Mouse (Mus musculus) heart, embryonic 16.5 days (tissue): ENCODE measurements around the gene Cmtm8. TPM values are rescaled to one million over a fixed set of nuclear protein-coding genes. Genes with fewer than 3 reads are reported as not detected.

Experiments
- ATAC-seq: fragments of 200-750 bp; cut with Nextera tagmentation; replicated peaks from 2 replicates; pipeline ENCODE4 v1.8.0; 2017; ENCODE audit warnings: moderate number of reproducible peaks; ENCODE audit not compliant: insufficient read depth, low FRiP score; ENCODE audit errors: extremely low read depth
- H3K27ac ChIP-seq: fragments of 300-500 bp; sonication (generic); 2 replicates; pipeline ENCODE4 v1.5.1; 2014; ENCODE audit warnings: mild to moderate bottlenecking, low read length, control low read depth, moderate library complexity
- H3K27me3 ChIP-seq: fragments of 300-500 bp; sonication (generic); 2 replicates; pipeline ENCODE4 v1.6.1; 2014; ENCODE audit warnings: low read length, mixed read lengths; ENCODE audit not compliant: control insufficient read depth, insufficient read depth
- H3K36me3 ChIP-seq: fragments of 300-500 bp; sonication (generic); 2 replicates; pipeline ENCODE4 v1.6.1; 2014; ENCODE audit not compliant: control insufficient read depth, insufficient read depth
- H3K4me1 ChIP-seq: fragments of 300-500 bp; sonication (generic); 2 replicates; pipeline ENCODE4 v1.6.1; 2014; ENCODE audit warnings: low read length, mixed read lengths; ENCODE audit not compliant: control insufficient read depth, insufficient read depth
- H3K4me2 ChIP-seq: fragments of 300-500 bp; sonication (generic); 2 replicates; pipeline ENCODE4 v1.6.1; 2014; ENCODE audit warnings: low read depth, mild to moderate bottlenecking, control low read depth, low read length
- H3K4me3 ChIP-seq: fragments of 300-500 bp; sonication (generic); 2 replicates; pipeline ENCODE4 v1.5.1; 2014; ENCODE audit warnings: mild to moderate bottlenecking, control low read depth, low read length
- H3K9ac ChIP-seq: fragments of 300-500 bp; sonication (generic); 2 replicates; pipeline ENCODE4 v1.6.1; 2014; ENCODE audit warnings: low read length, control low read depth
- H3K9me3 ChIP-seq: fragments of 300-500 bp; sonication (generic); replicated peaks from 2 replicates; pipeline ENCODE4 v1.6.1; 2016; ENCODE audit warnings: low read length; ENCODE audit not compliant: control insufficient read depth
- WGBS: fragments of 180-500 bp; shearing (Covaris S2); extraction: QIAGEN DNeasy Blood & Tissue Kit; methylation state at CpG from one replicate; pipeline ENCODE4 v1.1.7; 2014; 5-methylcytosine and 5-hydroxymethylcytosine counted together
- polyA plus RNA-seq: library from polyadenylated mRNA; unstranded; fragments of >200 nt; fragmentation: Nextera tagmentation; extraction: Ambion mirVana; gene quantifications from 2 replicates; pipeline ENCODE4 v1.2.1, GENCODE M21; 2015

Cmtm8 gene
- polyA plus RNA-seq, 1 experiment from 2014 or later = 16.0 TPM

DNA sequence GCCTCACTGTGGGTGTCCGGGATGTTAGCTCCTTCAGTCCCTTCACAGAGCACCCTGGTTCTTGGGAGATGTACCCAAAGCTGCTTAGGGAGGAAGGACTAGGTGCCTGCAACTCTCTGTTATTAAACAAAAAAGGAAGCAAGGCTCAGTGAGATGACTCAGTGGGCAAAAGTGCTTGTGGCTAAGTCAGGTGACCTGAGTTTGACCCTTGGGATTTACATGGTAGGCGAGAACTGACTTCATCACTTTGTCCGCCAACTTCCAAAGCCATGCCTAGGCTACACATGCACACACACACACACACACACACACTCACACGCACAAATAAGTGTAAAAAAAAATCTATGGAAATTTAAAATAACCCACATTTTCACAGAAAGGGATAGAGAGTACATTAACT lies 32.0 kb downstream of the Cmtm8 start:
- H3K27ac ChIP-seq = no peak overlapping the region
- H3K4me2 ChIP-seq = no peak overlapping the region
- H3K9ac ChIP-seq = no peak overlapping the region
- no peak for ATAC-seq
- no peaks in the 10 kb centered on the region for H3K9me3 ChIP-seq
- H3K4me1 ChIP-seq = peaks cover 7% of the 10 kb centered on the region
- 85% methylated on average over 4 of the region's 4 CpGs for WGBS
- no peaks in the 10 kb centered on the region for H3K27me3 ChIP-seq
- H3K36me3 ChIP-seq = no peaks in the 10 kb centered on the region
- H3K4me3 ChIP-seq = no peak overlapping the region

DNA sequence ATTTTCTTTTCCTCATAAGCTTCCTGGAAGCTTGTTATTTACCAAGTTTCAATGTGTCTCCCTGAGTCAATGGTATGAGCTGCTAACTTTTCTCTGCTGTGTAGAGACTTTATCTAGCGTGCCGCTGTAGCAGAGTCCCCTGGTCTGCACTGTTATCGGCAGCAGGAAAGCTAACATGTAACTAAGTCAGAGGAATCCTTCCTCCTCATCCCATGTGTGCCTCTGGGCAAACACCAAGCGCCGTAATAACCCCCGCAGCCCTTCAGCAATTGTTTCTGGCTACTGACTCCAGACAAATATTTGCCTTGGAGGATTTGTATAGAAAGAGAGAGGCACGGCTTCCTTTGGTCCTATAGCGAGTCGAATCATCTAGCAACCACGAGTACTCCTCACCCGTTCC lies 33.1 kb downstream of the Cmtm8 start:
- ATAC-seq = no peak
- Histone ChIP-seq H3K4me1 (peaks cover 8% of the 10 kb centered on the region), H3K9ac (no peak overlapping the region), H3K4me3 (no peak overlapping the region), H3K4me2 (no peak overlapping the region), H3K9me3 (no peaks in the 10 kb centered on the region), H3K27ac (no peak overlapping the region), H3K27me3 (no peaks in the 10 kb centered on the region), H3K36me3 (no peaks in the 10 kb centered on the region)
- 64% methylated on average over 11 of the region's 11 CpGs for WGBS

DNA sequence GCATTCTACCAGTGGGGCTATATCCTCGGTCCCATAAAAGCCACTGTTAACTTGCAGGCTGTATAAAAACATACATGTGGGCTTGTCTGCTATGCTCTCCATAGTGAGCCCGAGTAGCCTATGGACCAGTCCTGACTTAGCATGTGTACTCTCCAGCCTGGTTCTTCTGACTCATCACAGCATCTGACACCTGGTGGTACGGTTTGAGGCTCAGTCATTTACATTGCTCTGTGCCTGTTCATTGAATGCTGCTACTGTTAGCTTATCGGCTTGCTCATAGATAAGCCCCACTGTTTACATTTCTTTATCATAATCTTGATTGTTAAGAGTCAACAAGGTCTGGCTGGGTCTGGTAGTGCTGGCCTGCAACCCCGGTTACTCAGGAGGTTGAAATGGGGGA lies 35.3 kb downstream of the Cmtm8 start:
- Histone ChIP-seq H3K27me3 (no peaks in the 10 kb centered on the region), H3K9me3 (no peaks in the 10 kb centered on the region), H3K27ac (no peak overlapping the region), H3K4me1 (peaks cover 15% of the 10 kb centered on the region), H3K9ac (no peak overlapping the region), H3K4me3 (no peak overlapping the region), H3K4me2 (no peak overlapping the region), H3K36me3 (no peaks in the 10 kb centered on the region)
- WGBS = 50% methylated on average over 5 of the region's 5 CpGs
- ATAC-seq = no peak

DNA sequence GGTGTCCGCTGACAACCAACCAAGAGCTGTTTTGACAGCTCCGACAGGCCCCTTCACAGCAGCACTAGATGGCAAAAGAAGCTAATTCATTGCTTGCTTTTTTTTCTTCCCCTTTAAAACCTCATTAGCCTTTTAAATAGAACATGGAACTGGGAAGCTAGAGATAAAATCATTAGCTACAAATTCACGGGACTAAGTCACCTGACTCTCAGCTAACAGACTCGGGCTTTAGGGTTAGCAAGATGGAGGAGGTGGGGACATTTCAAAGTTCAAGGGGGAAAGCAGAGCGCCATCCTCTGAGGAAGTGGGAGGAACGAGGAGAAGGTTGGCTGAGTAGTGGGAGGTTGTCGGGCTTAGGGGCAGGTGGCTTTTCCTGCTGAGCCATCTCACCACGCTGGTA lies 36.7 kb downstream of the Cmtm8 start:
- Histone ChIP-seq H3K4me1 (peaks cover 15% of the 10 kb centered on the region), H3K27ac (no peak overlapping the region), H3K27me3 (no peaks in the 10 kb centered on the region), H3K9ac (no peak overlapping the region), H3K4me2 (no peak overlapping the region), H3K9me3 (no peaks in the 10 kb centered on the region), H3K4me3 (no peak overlapping the region), H3K36me3 (no peaks in the 10 kb centered on the region)
- 50% methylated on average over 8 of the region's 8 CpGs for WGBS
- no peak for ATAC-seq

DNA sequence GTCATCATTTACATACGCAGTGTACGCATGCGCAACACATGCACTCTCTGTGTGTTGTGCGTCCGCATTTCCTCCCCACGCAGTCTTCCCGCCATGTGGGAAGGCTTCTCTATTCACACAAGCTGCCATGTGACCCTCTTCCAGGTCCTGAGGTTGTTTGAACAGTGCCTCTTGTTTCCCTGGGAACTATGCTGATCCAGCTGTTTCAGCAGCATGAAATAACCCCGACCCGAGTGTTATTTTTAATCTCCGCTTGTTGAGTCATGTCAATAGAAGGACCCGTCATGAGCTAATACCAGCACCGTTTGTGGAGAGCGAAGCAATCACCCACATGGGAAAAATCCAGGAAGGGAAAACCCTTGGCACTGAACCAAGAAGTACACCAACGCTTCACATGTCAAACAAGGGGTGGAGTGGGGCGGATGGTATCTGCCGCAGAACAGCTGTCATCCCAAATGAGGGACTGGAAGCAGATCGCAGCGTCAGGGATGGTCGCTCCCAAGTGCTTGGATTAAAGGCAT lies 38.7 kb downstream of the Cmtm8 start:
- H3K4me2 ChIP-seq = peak overlapping the region; percentile 54
- ATAC-seq = peak; percentile 75
- no peak overlapping the region for H3K4me3 ChIP-seq
- peak overlapping the region; percentile 24 for H3K27ac ChIP-seq
- H3K9me3 ChIP-seq = no peaks in the 10 kb centered on the region
- H3K4me1 ChIP-seq = peaks cover 17% of the 10 kb centered on the region
- no peaks in the 10 kb centered on the region for H3K36me3 ChIP-seq
- WGBS = 28% methylated on average over 19 of the region's 19 CpGs
- H3K27me3 ChIP-seq = no peaks in the 10 kb centered on the region
- no peak overlapping the region for H3K9ac ChIP-seq

DNA sequence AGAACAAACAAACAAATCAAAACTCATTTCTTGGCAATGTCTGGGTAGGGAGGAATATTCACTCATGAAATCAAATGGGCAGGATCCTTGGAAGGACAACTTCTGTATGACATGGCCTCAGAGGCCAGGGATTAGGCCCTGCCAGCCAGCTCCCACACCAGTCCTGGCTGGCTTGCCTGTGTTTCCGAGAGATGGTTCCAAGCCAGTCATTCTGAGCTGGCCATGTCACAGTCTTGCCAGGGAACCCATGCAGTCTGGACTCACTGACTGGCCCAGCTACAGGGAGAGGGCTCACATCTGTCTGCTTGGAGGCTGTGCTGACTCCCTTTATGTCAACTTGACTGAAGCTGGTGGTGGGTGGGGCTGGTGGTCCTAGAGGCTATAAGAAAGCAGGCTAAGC lies 41.8 kb downstream of the Cmtm8 start:
- Histone ChIP-seq H3K4me1 (peaks cover 12% of the 10 kb centered on the region), H3K4me2 (no peak overlapping the region), H3K27ac (no peak overlapping the region), H3K36me3 (no peaks in the 10 kb centered on the region), H3K9ac (no peak overlapping the region), H3K4me3 (no peak overlapping the region), H3K27me3 (no peaks in the 10 kb centered on the region), H3K9me3 (no peaks in the 10 kb centered on the region)
- 86% methylated on average over 1 of the region's 1 CpGs for WGBS
- ATAC-seq = no peak

DNA sequence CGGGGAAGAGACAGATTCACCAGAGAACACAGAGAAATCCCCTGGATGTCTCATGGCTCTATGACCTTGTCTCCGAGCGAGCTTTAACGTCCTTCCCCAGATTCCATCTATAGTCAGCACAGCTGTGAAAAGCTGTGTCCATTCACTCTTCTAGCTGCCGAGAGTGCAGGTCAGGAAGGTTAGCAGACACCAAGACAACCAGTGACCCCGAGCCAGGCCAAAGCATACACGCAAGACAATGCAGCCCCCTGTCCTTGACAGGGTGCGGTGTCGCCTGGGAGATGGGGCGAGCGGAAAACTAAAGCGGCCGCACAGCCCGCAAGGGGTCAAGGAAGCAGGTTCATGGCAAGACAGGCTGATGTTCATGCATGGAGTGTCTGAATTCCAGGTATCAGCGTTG lies 42.7 kb downstream of the Cmtm8 start:
- no peak for ATAC-seq
- H3K36me3 ChIP-seq = no peaks in the 10 kb centered on the region
- H3K27ac ChIP-seq = no peak overlapping the region
- peaks cover 9% of the 10 kb centered on the region for H3K4me1 ChIP-seq
- no peak overlapping the region for H3K4me2 ChIP-seq
- WGBS = 54% methylated on average over 15 of the region's 15 CpGs
- no peaks in the 10 kb centered on the region for H3K27me3 ChIP-seq
- H3K9me3 ChIP-seq = no peaks in the 10 kb centered on the region
- H3K4me3 ChIP-seq = no peak overlapping the region
- H3K9ac ChIP-seq = no peak overlapping the region

DNA sequence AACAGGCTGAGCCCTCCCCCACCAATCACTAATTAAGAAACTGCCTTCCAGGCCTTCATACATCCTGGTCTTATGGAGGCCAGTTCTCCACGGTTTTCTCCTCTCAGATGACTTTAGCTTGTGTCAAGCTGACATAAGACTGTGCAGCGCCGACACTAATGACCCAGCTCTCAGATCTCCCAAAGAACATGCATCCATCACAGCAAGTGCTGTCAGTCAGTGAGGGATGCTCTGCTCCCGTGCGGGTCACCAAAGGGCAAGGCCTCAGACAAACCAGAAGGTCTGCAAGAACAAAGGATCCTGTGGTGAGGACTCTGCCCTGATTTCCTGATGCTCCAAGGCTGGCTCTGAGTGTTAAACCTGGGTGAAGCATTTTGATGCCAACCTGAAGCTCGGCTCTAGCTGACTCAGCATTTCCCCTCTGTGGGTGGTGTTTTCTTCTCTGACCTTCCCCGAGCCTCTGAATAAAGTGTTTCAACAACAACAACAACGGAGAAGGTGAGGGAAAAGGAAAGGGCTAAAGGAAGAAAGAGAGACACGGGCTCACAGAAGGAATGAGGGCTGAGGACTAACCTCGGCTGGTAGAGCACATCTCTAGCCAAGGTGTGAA lies 44.4 kb downstream of the Cmtm8 start:
- WGBS = 58% methylated on average over 10 of the region's 10 CpGs
- Histone ChIP-seq H3K36me3 (no peaks in the 10 kb centered on the region), H3K4me3 (no peak overlapping the region), H3K9ac (no peak overlapping the region), H3K9me3 (no peaks in the 10 kb centered on the region), H3K27ac (no peak overlapping the region), H3K27me3 (no peaks in the 10 kb centered on the region), H3K4me1 (peaks cover 3% of the 10 kb centered on the region), H3K4me2 (no peak overlapping the region)
- ATAC-seq = no peak

DNA sequence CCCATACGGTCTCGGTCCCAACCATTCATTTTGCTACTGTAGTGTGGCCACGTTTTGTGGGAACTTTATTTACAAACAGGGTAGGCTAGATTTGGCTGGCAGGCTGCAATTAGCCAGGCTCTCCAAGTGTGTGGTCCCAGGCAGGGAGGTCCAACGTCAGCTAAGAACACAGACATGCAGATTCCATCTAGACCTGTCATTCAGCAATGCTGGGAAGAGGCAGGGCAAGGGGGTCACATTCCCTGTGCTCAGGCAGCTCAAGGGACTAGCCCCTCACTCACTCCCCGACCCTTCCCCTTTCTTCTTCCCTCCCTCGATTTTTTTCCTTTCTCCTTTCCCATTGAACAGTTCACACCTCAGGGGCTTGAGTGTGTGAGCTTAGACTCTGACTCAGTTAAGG lies 45.1 kb downstream of the Cmtm8 start:
- WGBS = 48% methylated on average over 6 of the region's 6 CpGs
- H3K36me3 ChIP-seq = no peaks in the 10 kb centered on the region
- H3K4me2 ChIP-seq = no peak overlapping the region
- H3K9me3 ChIP-seq = no peaks in the 10 kb centered on the region
- H3K27ac ChIP-seq = no peak overlapping the region
- H3K4me1 ChIP-seq = peaks cover 2% of the 10 kb centered on the region; the same call in 1 of the 2 replicates
- ATAC-seq = no peak
- no peak overlapping the region for H3K4me3 ChIP-seq
- H3K9ac ChIP-seq = no peak overlapping the region
- H3K27me3 ChIP-seq = no peaks in the 10 kb centered on the region
